Comparison of ENCODE assay signal across 8 mouse cellular contexts in genomic region chr10:28485574-28485973, GRCm38 (mm10).
DNase-seq lines count a peak whose midpoint lies in the region; ATAC-seq lines count a peak whose summit lies in the region.

No protein-coding gene starts in this region.

- H3K9me3 ChIP-seq in kidney, embryonic 14.5 days (ENCODE audit: control insufficient read depth, low read length) = no peaks in the 10 kb centered on the region

- no peaks in the 10 kb centered on the region for H3K27me3 ChIP-seq in kidney, embryonic 14.5 days (ENCODE audit: control insufficient read depth, insufficient read depth, low read length)

- no peaks in the 10 kb centered on the region for H3K36me3 ChIP-seq in kidney, embryonic 14.5 days (ENCODE audit: control insufficient read depth, insufficient read depth, low read length)

- intact Hi-C loops in left cerebral cortex, postnatal 36 days (cut with DNase I) = loop anchor here (2.0 to 5.0 kb wide), 2 partner anchors 242 to 357 kb away; no protein-coding TSS in a partner anchor

- DNase-seq in kidney, adult 11 months = peak; percentile 33
- DNase-seq in adrenal gland, adult 8-10 months = peak; percentile 2
- peak; percentile 17 for DNase-seq in embryo, embryonic 9.5 days (ENCODE audit: extremely low spot score)
- DNase-seq in left cerebral cortex, postnatal 36 days (ENCODE audit: low spot score in 2 of 2) = peak; percentile 36 to 44
- DNase-seq in naive thymus-derived CD4-positive, alpha-beta T cell, adult 2 months (ENCODE audit: low read depth) = peak; percentile 83
- DNase-seq in thymus, postnatal 25 days = peak; percentile 84

- H3K4me3 ChIP-seq in kidney, embryonic 14.5 days (ENCODE audit: low read length) = no peak overlapping the region

- no peak overlapping the region for H3K4me2 ChIP-seq in kidney, embryonic 14.5 days (replicated peaks; ENCODE audit: low read depth, low read length)

- WGBS in kidney, embryonic 14.5 days = 54% methylated on average over 3 of the region's 3 CpGs

- no peak overlapping the region for H3K27ac ChIP-seq in kidney, embryonic 14.5 days (ENCODE audit: low read depth, low read length)

- no peak overlapping the region for H3K9ac ChIP-seq in kidney, embryonic 14.5 days (ENCODE audit: low read depth, low read length)

- no peaks in the 10 kb centered on the region for H3K4me1 ChIP-seq in kidney, embryonic 14.5 days (ENCODE audit: control insufficient read depth, insufficient read depth, low read length)

- no peak for ATAC-seq in kidney, embryonic 14.5 days (ENCODE audit: low FRiP score, low TSS enrichment)
- ATAC-seq in inflammation-experienced regulatory T-cells, adult 6 months = peak; percentile 95

Comparison
In these comparisons a context has a peak if more than half of its experiments do, and no peak if none do; other contexts are left out.
1. DNase-seq: peak in every context shown above with its lines; median percentile 84 in thymus, postnatal 25 days; 83 in naive thymus-derived CD4-positive, alpha-beta T cell, adult 2 months; 40 in left cerebral cortex, postnatal 36 days; 33 in kidney, adult 11 months; 17 in embryo, embryonic 9.5 days; 2 in adrenal gland, adult 8-10 months.